Mouse (Mus musculus) liver, adult (tissue): ENCODE data around the gene Mboat2.

ENCODE experiments used
- GATA4 ChIP-seq: IDR thresholded peaks from 2 replicates; pipeline ENCODE4 v1.6.1; 2014; ENCODE audit warnings: mild to moderate bottlenecking, low read length; ENCODE audit not compliant: insufficient replicate concordance

Gene Mboat2

GRCm38 (mm10) chr12:24878735-24879362 lies 48.2 kb downstream of the Mboat2 start:
- TF ChIP-seq GATA4, result no peak

- TF ChIP-seq GATA4, result no peak
These were observed 48.9 kb downstream of the Mboat2 start for GRCm38 (mm10) chr12:24879613-24880029.

GRCm38 (mm10) chr12:24883279-24883678 lies 52.6 kb downstream of the Mboat2 start:
- TF ChIP-seq GATA4, result no peak

GRCm38 (mm10) chr12:24886800-24887199 lies 56.1 kb downstream of the Mboat2 start:
- no peak for TF ChIP-seq GATA4

GRCm38 (mm10) chr12:24889371-24890051 lies 58.8 kb downstream of the Mboat2 start:
- no peak for TF ChIP-seq GATA4

- no peak for TF ChIP-seq GATA4
These were observed 59.5 kb downstream of the Mboat2 start for GRCm38 (mm10) chr12:24890158-24890557.

GRCm38 (mm10) chr12:24890684-24891459 lies 60.2 kb downstream of the Mboat2 start:
- TF ChIP-seq GATA4, result no peak

GRCm38 (mm10) chr12:24892536-24892935 lies 61.9 kb downstream of the Mboat2 start:
- TF ChIP-seq GATA4, result no peak

- TF ChIP-seq GATA4, result no peak
These were observed 63.2 kb downstream of the Mboat2 start for GRCm38 (mm10) chr12:24893777-24894468.

- TF ChIP-seq GATA4, result no peak
These were observed 64.7 kb downstream of the Mboat2 start for GRCm38 (mm10) chr12:24895352-24895751.

- TF ChIP-seq GATA4, result no peak
These were observed 66.7 kb downstream of the Mboat2 start for GRCm38 (mm10) chr12:24897354-24897753.

GRCm38 (mm10) chr12:24898226-24898625 lies 67.5 kb downstream of the Mboat2 start:
- TF ChIP-seq GATA4, result no peak

- TF ChIP-seq GATA4, result no peak
These were observed 69.0 kb downstream of the Mboat2 start for GRCm38 (mm10) chr12:24899636-24900035.

GRCm38 (mm10) chr12:24902736-24903135 lies 72.1 kb downstream of the Mboat2 start:
- TF ChIP-seq GATA4, result no peak

GRCm38 (mm10) chr12:24907894-24908293 lies 77.2 kb downstream of the Mboat2 start:
- TF ChIP-seq GATA4, result no peak
